Mouse (Mus musculus) intestine, embryonic 14.5 days (tissue): ENCODE results near the gene Lhfpl5. TPM values are rescaled to one million over a fixed set of nuclear protein-coding genes. Genes with fewer than 3 reads are reported as not detected.
A peak's percentile ranks its signal among the peaks of the same experiment; 100 is the strongest.

Experiments
- ATAC-seq: fragments of 200-750 bp; cut with Nextera tagmentation; replicated peaks from 2 replicates; pipeline ENCODE4 v1.8.0; 2017; ENCODE audit warnings: low read depth, moderate number of reproducible peaks, moderate TSS enrichment, moderate library complexity; ENCODE audit not compliant: low FRiP score, low TSS enrichment
- DNase-seq: peaks from one replicate; pipeline ENCODE4 v3.0.0-alpha.2; 2018; ENCODE audit warnings: low spot score
- H3K27ac ChIP-seq: fragments of 300-500 bp; sonication (generic); 2 replicates; pipeline ENCODE4 v1.5.1; 2014; ENCODE audit warnings: low read depth, mild to moderate bottlenecking, control low read depth
- H3K27me3 ChIP-seq: fragments of 300-500 bp; sonication (generic); replicated peaks from 2 replicates; pipeline ENCODE4 v1.6.1; 2014; ENCODE audit warnings: low read length, control low read depth; ENCODE audit not compliant: control insufficient read depth, insufficient read depth
- H3K36me3 ChIP-seq: fragments of 300-500 bp; sonication (generic); 2 replicates; pipeline ENCODE4 v1.6.1; 2014; ENCODE audit warnings: low read length, control low read depth; ENCODE audit not compliant: control insufficient read depth, insufficient read depth
- H3K4me1 ChIP-seq: fragments of 300-500 bp; sonication (generic); replicated peaks from 2 replicates; pipeline ENCODE4 v1.6.1; 2014; ENCODE audit warnings: low read length, control low read depth, mixed read lengths; ENCODE audit not compliant: control insufficient read depth, insufficient read depth
- H3K4me2 ChIP-seq: fragments of 300-500 bp; sonication (generic); 2 replicates; pipeline ENCODE4 v1.6.1; 2014; ENCODE audit warnings: low read length
- H3K4me3 ChIP-seq: fragments of 300-500 bp; sonication (generic); 2 replicates; pipeline ENCODE4 v1.5.1; 2014; ENCODE audit warnings: low read depth, low read length, control low read depth, mixed read lengths
- H3K9ac ChIP-seq: fragments of 300-500 bp; sonication (generic); 2 replicates; pipeline ENCODE4 v1.6.1; 2014; ENCODE audit warnings: mild to moderate bottlenecking, low read length
- H3K9me3 ChIP-seq: fragments of 300-500 bp; sonication (generic); 2 replicates; pipeline ENCODE4 v1.6.1; 2016; ENCODE audit warnings: low read length, control low read depth; ENCODE audit not compliant: control insufficient read depth
- WGBS: fragments of 180-500 bp; shearing (Covaris S2); extraction: QIAGEN DNeasy Blood & Tissue Kit; methylation state at CpG from one replicate; pipeline ENCODE4 v1.1.7; 2014; 5-methylcytosine and 5-hydroxymethylcytosine counted together
- polyA plus RNA-seq: library from polyadenylated mRNA; unstranded; fragments of >200 nt; fragmentation: Nextera tagmentation; extraction: Ambion mirVana; gene quantifications from 2 replicates; pipeline ENCODE4 v1.2.1, GENCODE M21; 2014

Gene Lhfpl5
- polyA plus RNA-seq, 1 experiment from 2014 or later = 1.5 TPM

DNA sequence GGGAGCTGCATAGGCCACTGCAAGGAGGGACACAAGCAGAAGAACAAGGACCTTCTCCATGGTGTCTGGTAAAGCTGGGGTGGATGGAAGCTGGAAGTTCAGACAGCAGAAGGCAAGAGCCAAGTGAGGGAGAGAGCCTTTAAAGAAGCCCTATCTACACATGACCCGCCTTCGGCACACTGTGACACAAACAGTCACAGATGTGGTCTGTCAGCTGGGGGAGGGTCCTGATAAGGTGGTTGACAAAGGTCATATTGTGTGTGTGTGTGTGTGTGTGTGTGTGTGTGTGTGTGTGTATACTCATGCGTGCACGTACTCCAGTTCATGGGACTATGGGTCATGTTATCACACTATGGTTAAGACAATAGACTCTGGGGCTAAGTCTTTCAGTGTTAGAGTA, 14.8 kb upstream of the Lhfpl5 start, which contains the start of gene Clps:
Clps (minus strand) TSS at position 169 of the 400 bp plus-strand sequence.
- Histone ChIP-seq H3K4me2 (no peak within 1 kb of the TSS), H3K4me3 (no peak within 1 kb of the TSS), H3K9me3 (no peaks in the 10 kb centered on the region), H3K27me3 (no peaks in the 10 kb centered on the region), H3K27ac (no peak within 1 kb of the TSS), H3K4me1 (peaks cover 6% of the 10 kb centered on the region; the same call in 1 of the 2 replicates), H3K9ac (no peak within 1 kb of the TSS), H3K36me3 (no peaks in the 10 kb centered on the region)
- 78% methylated on average over 4 of the region's 4 CpGs for WGBS
- DNase-seq (no peak), ATAC-seq (no peak)

GRCm38 (mm10) chr17:28561613-28562012, 13.8 kb upstream of the Lhfpl5 start:
- H3K4me1 ChIP-seq = peaks cover under 1% of the 10 kb centered on the region; the same call in 1 of the 2 replicates
- ATAC-seq (no peak), DNase-seq (no peak)
- H3K4me2 ChIP-seq = no peak overlapping the region
- no peaks in the 10 kb centered on the region for H3K27me3 ChIP-seq
- H3K27ac ChIP-seq = no peak overlapping the region
- 58% methylated on average over 7 of the region's 7 CpGs for WGBS
- no peak overlapping the region for H3K9ac ChIP-seq
- H3K9me3 ChIP-seq = no peaks in the 10 kb centered on the region
- no peak overlapping the region for H3K4me3 ChIP-seq
- no peaks in the 10 kb centered on the region for H3K36me3 ChIP-seq

DNA sequence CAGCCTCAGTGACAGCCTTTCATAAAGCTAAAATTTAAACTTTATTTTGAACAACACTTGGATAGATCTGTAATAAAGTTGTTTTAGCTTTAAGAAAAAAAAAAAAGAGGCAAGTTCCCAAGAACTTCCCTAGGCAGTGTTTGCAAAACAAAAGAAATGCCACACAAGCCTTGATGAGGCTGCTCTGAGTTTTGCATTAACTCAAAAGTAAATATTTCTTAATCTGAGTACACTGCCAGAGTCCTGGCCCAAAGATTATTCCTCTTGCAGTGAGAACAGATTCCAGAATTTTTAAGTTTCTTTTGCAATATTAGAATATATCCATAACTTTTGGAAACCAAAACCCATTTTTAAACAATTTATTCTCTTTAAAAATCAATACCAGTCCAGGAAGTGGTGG, 10.3 kb upstream of the Lhfpl5 start:
- DNase-seq = no peak
- Histone ChIP-seq H3K9me3 (no peaks in the 10 kb centered on the region), H3K4me2 (no peak overlapping the region), H3K9ac (no peak overlapping the region), H3K4me3 (no peak overlapping the region), H3K4me1 (no peaks in the 10 kb centered on the region), H3K36me3 (no peaks in the 10 kb centered on the region), H3K27ac (no peak overlapping the region), H3K27me3 (no peaks in the 10 kb centered on the region)
- ATAC-seq = no peak

DNA sequence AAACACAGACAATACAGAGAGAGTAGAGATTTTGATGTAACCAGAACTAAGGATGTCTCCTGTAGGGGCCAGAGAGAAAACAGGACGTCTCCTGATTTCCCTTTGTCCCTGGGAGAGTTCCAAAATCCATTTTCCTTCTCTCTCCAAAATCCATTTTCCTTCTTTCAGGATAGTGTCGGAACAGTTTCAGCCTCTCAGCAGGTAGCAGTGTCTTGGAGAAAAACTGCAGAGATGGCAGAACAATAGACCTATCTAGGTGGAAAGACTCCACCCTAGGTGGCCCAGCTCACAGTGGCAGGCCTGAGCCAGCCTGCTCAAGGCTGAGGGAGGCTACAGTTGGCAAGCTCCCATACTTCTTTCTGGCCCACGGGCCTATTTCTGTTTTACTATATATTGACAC, 7.9 kb upstream of the Lhfpl5 start:
- ATAC-seq = no peak
- no peaks in the 10 kb centered on the region for H3K36me3 ChIP-seq

DNA sequence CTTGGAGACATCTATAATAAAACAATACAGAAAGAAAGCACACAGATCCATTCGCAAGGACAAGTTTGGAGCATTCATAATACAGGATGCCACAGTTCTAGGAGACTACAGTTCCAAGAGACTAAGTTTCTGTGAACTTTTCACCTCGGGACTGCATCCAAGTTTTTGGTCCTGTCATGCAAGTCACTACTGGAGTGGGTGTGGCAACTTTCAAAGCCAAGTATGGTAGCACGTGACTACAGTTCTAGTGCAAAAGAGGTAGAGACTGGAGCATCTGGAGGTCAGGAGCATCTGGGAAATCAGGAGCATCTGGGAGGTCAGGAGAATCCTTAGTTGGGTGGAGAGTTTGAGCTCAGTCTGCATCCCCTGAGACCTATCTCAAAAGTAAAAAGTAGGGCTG, 3.6 kb upstream of the Lhfpl5 start:
- 83% methylated on average over 3 of the region's 3 CpGs for WGBS
- no peak overlapping the region for H3K27ac ChIP-seq
- H3K27me3 ChIP-seq = no peaks in the 10 kb centered on the region
- H3K9ac ChIP-seq = no peak overlapping the region
- no peak overlapping the region for H3K4me2 ChIP-seq
- no peaks in the 10 kb centered on the region for H3K9me3 ChIP-seq
- 0 out of 2 replicates have a peak, but pooled peaks cover 3% of the 10 kb centered on the region for H3K4me1 ChIP-seq
- no peak overlapping the region for H3K4me3 ChIP-seq
- no peaks in the 10 kb centered on the region for H3K36me3 ChIP-seq
- ATAC-seq (no peak), DNase-seq (no peak)

More for the DNA sequence above, 7.9 kb upstream of the Lhfpl5 start:
- no peaks in the 10 kb centered on the region for H3K27me3 ChIP-seq
- H3K9ac ChIP-seq = no peak overlapping the region
- no peak overlapping the region for H3K27ac ChIP-seq
- H3K9me3 ChIP-seq = no peaks in the 10 kb centered on the region
- no peak overlapping the region for H3K4me3 ChIP-seq
- DNase-seq = no peak
- no peaks in the 10 kb centered on the region for H3K4me1 ChIP-seq
- 50% methylated on average over 3 of the region's 3 CpGs for WGBS
- no peak overlapping the region for H3K4me2 ChIP-seq

- no peaks in the 10 kb centered on the region for H3K36me3 ChIP-seq
- H3K4me3 ChIP-seq = no peak overlapping the region
- no peak overlapping the region for H3K9ac ChIP-seq
- no peaks in the 10 kb centered on the region for H3K27me3 ChIP-seq
- no peak overlapping the region for H3K4me2 ChIP-seq
- ATAC-seq (no peak), DNase-seq (no peak)
- H3K9me3 ChIP-seq = no peaks in the 10 kb centered on the region
- H3K4me1 ChIP-seq = 0 out of 2 replicates have a peak, but pooled peaks cover 3% of the 10 kb centered on the region
- no peak overlapping the region for H3K27ac ChIP-seq
- WGBS = 74% methylated on average over 7 of the region's 7 CpGs
These were observed 2.9 kb upstream of the Lhfpl5 start for GRCm38 (mm10) chr17:28572521-28572920.

- 83% methylated on average over 6 of the region's 6 CpGs for WGBS
These were observed 2.5 kb upstream of the Lhfpl5 start for GRCm38 (mm10) chr17:28572941-28573340.

DNA sequence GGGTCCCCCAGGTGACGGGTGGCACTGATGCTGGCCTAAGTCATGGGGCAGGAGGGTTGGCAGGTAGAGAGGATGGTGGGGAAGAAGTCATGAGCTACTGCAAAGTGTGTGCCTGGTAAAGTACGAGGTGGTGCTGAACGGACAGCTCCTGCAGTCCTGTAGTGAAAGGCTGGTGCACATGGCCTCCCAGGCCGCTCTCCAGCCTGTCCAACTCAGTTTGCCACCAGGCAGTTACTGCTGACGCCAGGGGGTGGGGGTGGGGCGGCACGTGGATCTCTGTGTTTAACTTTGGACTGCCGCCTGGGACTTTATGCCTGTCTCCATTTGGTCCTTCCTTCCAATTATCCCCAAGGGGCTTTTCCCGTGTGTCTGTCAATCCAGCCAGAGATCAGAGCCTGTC, 5.0 kb downstream of the Lhfpl5 start:
- Histone ChIP-seq H3K4me3 (no peak overlapping the region), H3K4me2 (no peak overlapping the region), H3K27ac (no peak overlapping the region), H3K36me3 (no peaks in the 10 kb centered on the region), H3K9ac (no peak overlapping the region), H3K27me3 (no peaks in the 10 kb centered on the region), H3K9me3 (no peaks in the 10 kb centered on the region), H3K4me1 (0 out of 2 replicates have a peak, but pooled peaks cover 3% of the 10 kb centered on the region)
- WGBS = 4% methylated on average over 9 of the region's 9 CpGs
- ATAC-seq = 0 out of 2 replicates have a peak, but pooled peaks have one; percentile 32
- peak; percentile 91 for DNase-seq

More at GRCm38 (mm10) chr17:28572941-28573340, 2.5 kb upstream of the Lhfpl5 start:
- Histone ChIP-seq H3K27me3 (no peaks in the 10 kb centered on the region), H3K9me3 (no peaks in the 10 kb centered on the region), H3K27ac (no peak overlapping the region), H3K4me2 (no peak overlapping the region), H3K4me3 (no peak overlapping the region), H3K4me1 (0 out of 2 replicates have a peak, but pooled peaks cover 3% of the 10 kb centered on the region), H3K9ac (no peak overlapping the region), H3K36me3 (no peaks in the 10 kb centered on the region)
- ATAC-seq = no peak
- DNase-seq = no peak

DNA sequence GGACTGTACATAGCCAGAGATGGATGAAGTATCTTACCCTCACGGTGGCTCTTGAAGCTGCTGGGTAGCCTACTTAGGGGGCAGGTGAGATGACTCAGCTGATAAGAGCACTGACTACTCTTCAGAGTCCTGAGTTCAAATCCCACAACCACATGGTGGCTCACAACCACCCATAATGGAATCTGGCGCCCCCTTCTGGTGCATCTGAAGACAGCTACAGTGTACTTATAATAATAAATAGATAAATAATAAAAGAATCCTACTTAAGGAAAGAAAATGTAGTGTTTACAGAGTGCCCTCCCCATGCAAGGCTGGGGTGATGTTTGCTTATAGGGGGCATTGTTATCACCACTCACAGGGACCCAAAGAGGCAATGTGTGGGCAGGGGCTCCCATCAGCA, 5.6 kb downstream of the Lhfpl5 start:
- no peak for DNase-seq
- no peak for ATAC-seq
- 57% methylated on average over 2 of the region's 2 CpGs for WGBS

More for the DNA sequence above, 5.6 kb downstream of the Lhfpl5 start:
- Histone ChIP-seq H3K27me3 (no peaks in the 10 kb centered on the region), H3K4me1 (no peaks in the 10 kb centered on the region), H3K4me2 (no peak overlapping the region), H3K36me3 (no peaks in the 10 kb centered on the region), H3K4me3 (no peak overlapping the region), H3K27ac (no peak overlapping the region), H3K9ac (no peak overlapping the region), H3K9me3 (no peaks in the 10 kb centered on the region)
